In the genomic region with DNA sequence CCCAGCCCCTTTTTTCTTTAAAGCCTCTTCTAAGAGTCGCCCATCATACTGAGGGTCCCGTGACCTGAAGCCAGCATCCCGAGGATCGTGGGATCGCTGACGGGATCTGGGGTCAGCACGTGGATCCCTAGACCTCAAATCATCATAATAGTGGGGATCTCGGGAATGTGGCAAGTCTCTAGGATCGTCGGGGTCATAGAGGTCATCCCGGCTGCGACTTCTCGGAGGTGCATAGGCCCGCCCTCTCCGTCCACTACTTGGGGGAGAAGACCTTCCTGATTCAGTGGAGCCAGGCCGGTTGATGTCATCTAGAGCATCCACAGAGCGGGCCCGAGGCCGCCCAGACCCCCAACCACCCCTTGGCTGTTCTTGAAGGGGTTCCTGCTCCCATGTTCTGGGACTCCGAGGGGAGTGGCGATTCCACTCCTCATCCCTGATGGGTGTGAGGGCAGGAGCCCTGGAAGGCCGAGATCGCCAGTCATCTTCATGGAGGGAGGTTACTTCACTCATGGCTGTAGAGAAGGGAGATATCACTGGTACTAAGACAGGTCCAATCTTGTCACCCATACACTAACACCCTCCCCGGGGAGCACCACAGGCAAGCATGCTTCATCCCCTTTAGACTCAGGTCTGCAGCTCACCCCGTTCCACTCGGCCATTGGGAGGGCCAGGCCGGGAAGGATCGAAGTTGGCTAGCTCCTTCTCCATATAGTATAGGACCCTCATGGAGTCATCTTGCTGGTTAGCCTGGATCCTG, we compare ENCODE assay signal across 8 mouse cellular contexts. TPM values are rescaled to one million over a fixed set of nuclear protein-coding genes. Genes with fewer than 3 reads are reported as not detected.
DNase-seq lines count a peak whose midpoint lies in the region; ATAC-seq and TF ChIP-seq lines count a peak whose summit lies in the region.

No protein-coding gene starts in this region.

- TF ChIP-seq CTCF in layer of hippocampus, adult 2 months (conservative IDR thresholded peaks at IDR 0.05): no peak

- H3K9me3 ChIP-seq in hindbrain, embryonic 10.5 days: no peaks in the 10 kb centered on the region
- H3K9me3 ChIP-seq in liver, embryonic 16.5 days (replicated peaks; ENCODE audit: control insufficient read depth, low read length): no peaks in the 10 kb centered on the region

- H3K9ac ChIP-seq in liver, embryonic 16.5 days (ENCODE audit: low read depth, low read length): peak overlapping the region; percentile 96

- H3K4me1 ChIP-seq in hindbrain, embryonic 10.5 days (replicated peaks): peaks cover 25% of the 10 kb centered on the region
- peaks cover 22% of the 10 kb centered on the region for H3K4me1 ChIP-seq in liver, embryonic 16.5 days (ENCODE audit: control insufficient read depth, low read depth, low read length)

- no peaks in the 10 kb centered on the region for H3K27me3 ChIP-seq in hindbrain, embryonic 10.5 days (ENCODE audit: insufficient read depth, poor library complexity, severe bottlenecking)
- no peaks in the 10 kb centered on the region for H3K27me3 ChIP-seq in liver, embryonic 16.5 days (ENCODE audit: control insufficient read depth, insufficient read depth, low read depth, low read length)

- H3K36me3 ChIP-seq in hindbrain, embryonic 10.5 days: peaks cover 61% of the 10 kb centered on the region
- H3K36me3 ChIP-seq in liver, embryonic 16.5 days (ENCODE audit: control insufficient read depth, insufficient read depth): peaks cover 12% of the 10 kb centered on the region; the same call in 1 of the 2 replicates

- no peak for ATAC-seq in liver, embryonic 16.5 days (ENCODE audit: low read depth)

- no peak for DNase-seq in layer of hippocampus, adult 2 months (ENCODE audit: low spot score in 2 of 2)
- DNase-seq in layer of hippocampus, adult 9-10 months (ENCODE audit: low spot score): no peak
- peak; percentile 75 for DNase-seq in cerebellum, adult 9-11 months
- DNase-seq in hindbrain, embryonic 10.5 days (ENCODE audit: low spot score): no peak
- DNase-seq in right cerebral cortex, postnatal 4 days: no peak
- no peak for DNase-seq in layer of hippocampus, adult 18-20 months (ENCODE audit: low spot score in 2 of 2)
- DNase-seq in layer of hippocampus, postnatal 14 days (ENCODE audit: low spot score in 2 of 2): no peak

- peak overlapping the region; percentile 98 for H3K27ac ChIP-seq in layer of hippocampus, adult 2 months
- H3K27ac ChIP-seq in hindbrain, embryonic 10.5 days: peak overlapping the region; percentile 99
- no peak overlapping the region for H3K27ac ChIP-seq in liver, embryonic 16.5 days (ENCODE audit: low read length)

- H3K4me3 ChIP-seq in layer of hippocampus, adult 2 months: peak overlapping the region; percentile 62
- H3K4me3 ChIP-seq in hindbrain, embryonic 10.5 days: peak overlapping the region; percentile 93
- peak overlapping the region; percentile 89 for H3K4me3 ChIP-seq in liver, embryonic 16.5 days (ENCODE audit: low read depth, low read length)

- 71% methylated on average over 28 of the region's 28 CpGs for WGBS in hindbrain, embryonic 10.5 days
- WGBS in liver, embryonic 16.5 days (ENCODE audit: insufficient replicate concordance): 80% methylated on average over 28 of the region's 28 CpGs

- H3K4me2 ChIP-seq in liver, embryonic 16.5 days (ENCODE audit: low read depth, low read length): peak overlapping the region; percentile 88

RNA-seq across cellular contexts. Expression of a gene that starts 1.7 kb away (rescaled TPM):
- 100 to 1,000 TPM; 134 to 137 TPM for total RNA-seq in layer of hippocampus, adult 2 months (2021)
- polyA plus RNA-seq in hindbrain, embryonic 10.5 days (2016; fragmentation: Nextera tagmentation; extraction: Ambion mirVana): 23.6 and 26.3 TPM in 2 replicates
- polyA plus RNA-seq in liver, embryonic 16.5 days (2015; fragmentation: Nextera tagmentation; extraction: Ambion mirVana): 7.9 and 9.0 TPM in 2 replicates
- 100 to 1,000 TPM; 134 to 139 TPM for total RNA-seq in layer of hippocampus, adult 18-20 months (2021)
- 100 to 1,000 TPM; 122 to 124 TPM for total RNA-seq in layer of hippocampus, postnatal 14 days (2021)

RNA-seq across cellular contexts. Expression of a gene that starts 14.5 kb away (rescaled TPM):
- not detected for total RNA-seq in layer of hippocampus, adult 2 months (2021)
- not detected in 2 replicates for polyA plus RNA-seq in hindbrain, embryonic 10.5 days (2016; fragmentation: Nextera tagmentation; extraction: Ambion mirVana)
- polyA plus RNA-seq in liver, embryonic 16.5 days (2015; fragmentation: Nextera tagmentation; extraction: Ambion mirVana): 10.4 and 17.5 TPM in 2 replicates
- not detected for total RNA-seq in layer of hippocampus, adult 18-20 months (2021)
- total RNA-seq in layer of hippocampus, postnatal 14 days (2021): not detected

RNA-seq across cellular contexts. Expression of a gene that starts 15.0 kb away (rescaled TPM):
- 1 to 10 TPM; 7.5 to 8.6 TPM for total RNA-seq in layer of hippocampus, adult 2 months (2021)
- polyA plus RNA-seq in hindbrain, embryonic 10.5 days (2016; fragmentation: Nextera tagmentation; extraction: Ambion mirVana): 21.2 and 29.8 TPM in 2 replicates
- polyA plus RNA-seq in liver, embryonic 16.5 days (2015; fragmentation: Nextera tagmentation; extraction: Ambion mirVana): 30.5 and 31.8 TPM in 2 replicates
- total RNA-seq in layer of hippocampus, adult 18-20 months (2021): 1 to 10 TPM; 6.6 to 7.6 TPM
- 10 to 100 TPM in 1 of 2 experiments, 1 to 10 TPM in 1; 9.0 to 11.4 TPM for total RNA-seq in layer of hippocampus, postnatal 14 days (2021)

RNA-seq across cellular contexts. Expression of a gene that starts 15.3 kb away (rescaled TPM):
- total RNA-seq in layer of hippocampus, adult 2 months (2021): not detected
- polyA plus RNA-seq in hindbrain, embryonic 10.5 days (2016; fragmentation: Nextera tagmentation; extraction: Ambion mirVana): 1.4 and 2.0 TPM in 2 replicates
- polyA plus RNA-seq in liver, embryonic 16.5 days (2015; fragmentation: Nextera tagmentation; extraction: Ambion mirVana): 3.2 and 3.8 TPM in 2 replicates
- under 1 TPM in 1 of 2 experiments, not detected in 1; 0.18 TPM for total RNA-seq in layer of hippocampus, adult 18-20 months (2021)
- total RNA-seq in layer of hippocampus, postnatal 14 days (2021): under 1 TPM; 0.25 to 0.43 TPM

RNA-seq across cellular contexts. Expression of a gene that starts 33.8 kb away (rescaled TPM):
- total RNA-seq in layer of hippocampus, adult 2 months (2021): not detected
- polyA plus RNA-seq in hindbrain, embryonic 10.5 days (2016; fragmentation: Nextera tagmentation; extraction: Ambion mirVana): not detected in 2 replicates
- polyA plus RNA-seq in liver, embryonic 16.5 days (2015; fragmentation: Nextera tagmentation; extraction: Ambion mirVana): not detected in 2 replicates
- not detected for total RNA-seq in layer of hippocampus, adult 18-20 months (2021)
- total RNA-seq in layer of hippocampus, postnatal 14 days (2021): not detected
